31 mouse cellular contexts compared by ENCODE assay signal in the genomic region with DNA sequence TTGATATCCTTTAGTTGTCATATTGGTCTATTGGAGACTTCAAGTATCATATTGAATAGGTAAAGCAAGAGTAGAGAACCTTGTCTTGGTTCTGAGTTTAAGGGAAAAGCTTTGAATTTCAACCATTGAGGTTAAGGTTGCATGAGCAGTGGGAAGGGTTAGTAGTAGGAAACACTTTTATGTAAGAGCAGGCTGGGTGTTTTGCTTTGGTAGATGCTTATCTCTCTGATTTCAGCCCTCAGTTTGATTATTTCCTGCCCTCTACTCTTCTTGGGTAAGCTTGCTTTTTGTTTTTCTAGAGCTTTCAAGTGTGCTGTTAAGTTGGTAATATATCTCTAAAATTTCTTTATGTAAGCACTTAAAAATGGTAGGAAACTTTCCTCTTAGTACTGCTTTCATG. TPM values are rescaled to one million over a fixed set of nuclear protein-coding genes. Genes with fewer than 3 reads are reported as not detected.
"Had no signal": no experiment of that assay in that cellular context is flagged by ENCODE, and none has a peak within 500 bp of the region (broad histone marks: within the 10 kb centered on the region; RNA-seq: fewer than 3 reads in every experiment).

No protein-coding gene starts in this region.

- ATAC-seq: liver, embryonic 12.5 days had no signal

- DNase-seq: kidney, postnatal 25 days; layer of hippocampus, adult 9-11 months; liver; lung, adult 18-20 months; lung, postnatal 10 days; lung, postnatal 36 days; midbrain, embryonic 14.5 days; right cerebral cortex, adult 18-20 months; right cerebral cortex, postnatal 14 days; right cerebral cortex, postnatal 4 days; thymus, adult 2 months; thymus, postnatal 14 days had no signal

RNA-seq across cellular contexts. Expression of a gene that starts 45.9 kb away (rescaled TPM):
- total RNA-seq: layer of hippocampus, adult 2 months; layer of hippocampus, postnatal 25 days; left cerebral cortex, adult 18-20 months; left cerebral cortex, postnatal 25 days; megakaryocyte-erythroid progenitor cell, adult 5-6 weeks; midbrain, postnatal 0 days had no signal
- polyA plus RNA-seq: kidney, embryonic 14.5 days; kidney, postnatal 0 days; large intestine, adult 2 months; limb, embryonic 10.5 days; limb, embryonic 13.5 days; liver, embryonic 12.5 days; liver, embryonic 15.5 days; lung, embryonic 15.5 days; midbrain, embryonic 11.5 days; midbrain, embryonic 14.5 days; midbrain, postnatal 0 days; neural tube, embryonic 12.5 days; neural tube, embryonic 15.5 days; stomach, embryonic 14.5 days; stomach, postnatal 0 days; thymus, adult 2 months had no signal
